Mouse (Mus musculus) liver, postnatal 0 days (tissue): Measurements from ENCODE around the gene Col4a2. TPM values are rescaled to one million over a fixed set of nuclear protein-coding genes. Genes with fewer than 3 reads are reported as not detected.

Source experiments
- ATAC-seq: fragments of 200-750 bp; cut with Nextera tagmentation; 2 replicates; pipeline ENCODE4 v1.8.0; 2017; ENCODE audit warnings: mild to moderate bottlenecking, moderate library complexity
- DNase-seq: peaks from one replicate; pipeline ENCODE4 v3.0.0-alpha.2; 2016
- H3K27ac ChIP-seq: fragments of 300-500 bp; sonication (generic); 2 replicates; pipeline ENCODE4 v1.5.1; 2014; ENCODE audit warnings: antibody characterized with exemption, moderate library complexity, mild to moderate bottlenecking, low read depth
- H3K27me3 ChIP-seq: fragments of 300-500 bp; sonication (generic); 2 replicates; pipeline ENCODE4 v1.6.1; 2014; ENCODE audit warnings: low read length, control low read depth, mixed read lengths; ENCODE audit not compliant: insufficient read depth
- H3K36me3 ChIP-seq: fragments of 300-500 bp; sonication (generic); replicated peaks from 2 replicates; pipeline ENCODE4 v1.6.1; 2014; ENCODE audit warnings: mild to moderate bottlenecking, control low read depth, low read length, moderate library complexity, mixed read lengths; ENCODE audit not compliant: insufficient read depth
- H3K4me1 ChIP-seq: fragments of 300-500 bp; sonication (generic); 2 replicates; pipeline ENCODE4 v1.6.1; 2014; ENCODE audit warnings: antibody characterized with exemption, mild to moderate bottlenecking, control low read depth; ENCODE audit not compliant: insufficient read depth
- H3K4me2 ChIP-seq: fragments of 300-500 bp; sonication (generic); 2 replicates; pipeline ENCODE4 v1.6.1; 2014; ENCODE audit warnings: low read depth, mild to moderate bottlenecking, low read length, moderate library complexity, mixed read lengths
- H3K4me3 ChIP-seq: fragments of 300-500 bp; sonication (generic); 2 replicates; pipeline ENCODE4 v1.5.1; 2014; ENCODE audit warnings: low read depth, low read length
- H3K9ac ChIP-seq: fragments of 300-500 bp; sonication (generic); replicated peaks from 2 replicates; pipeline ENCODE4 v1.6.1; 2014; ENCODE audit warnings: mild to moderate bottlenecking, moderate library complexity
- H3K9me3 ChIP-seq: fragments of 300-500 bp; sonication (generic); 2 replicates; pipeline ENCODE4 v1.6.1; 2016; ENCODE audit warnings: mild to moderate bottlenecking, control low read depth, low read length, mixed read lengths
- CTCF ChIP-seq: sonication (generic); IDR thresholded peaks from 2 replicates; pipeline ENCODE4 v1.5.1; 2016; ENCODE audit warnings: antibody characterized with exemption, low read depth
- EP300 ChIP-seq: IDR thresholded peaks from 2 replicates; pipeline ENCODE4 v1.6.1; 2016; ENCODE audit warnings: antibody characterized with exemption, low read depth, mild to moderate bottlenecking
- WGBS: fragments of 180-500 bp; shearing (Covaris S2); extraction: QIAGEN DNeasy Blood & Tissue Kit; methylation state at CpG from one replicate; pipeline ENCODE4 v1.1.7; 2014; ENCODE audit not compliant: insufficient replicate concordance; 5-methylcytosine and 5-hydroxymethylcytosine counted together
- polyA plus RNA-seq: library from polyadenylated mRNA; unstranded; fragments of >200 nt; fragmentation: Nextera tagmentation; extraction: Ambion mirVana; gene quantifications from 2 replicates; pipeline ENCODE4 v1.2.1, GENCODE M21; 2015

The Col4a2 gene
- polyA plus RNA-seq, 1 experiment from 2014 or later, result 9.7 TPM

DNA sequence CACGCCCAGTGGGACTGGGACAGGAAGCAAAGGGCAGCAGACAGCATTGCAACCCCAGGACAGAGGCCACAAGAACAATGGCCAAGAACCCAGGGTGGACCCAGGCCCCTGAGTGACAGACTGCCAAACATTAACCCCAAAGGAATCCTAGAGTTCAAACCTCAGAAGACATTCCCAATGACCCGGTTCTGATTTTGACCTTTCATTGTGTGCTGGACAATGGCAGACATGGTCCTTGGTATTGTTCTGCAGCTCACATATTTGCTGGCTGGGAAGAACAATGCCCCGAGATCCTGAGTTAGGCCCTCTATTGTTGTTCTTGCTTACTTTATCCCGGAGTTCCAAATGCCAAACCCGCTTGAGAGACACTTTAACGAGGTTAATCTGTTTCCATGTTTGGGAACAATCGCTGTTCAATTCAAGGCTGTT, 4.0 kb upstream of the Col4a2 start:
- no peak for DNase-seq
- Histone ChIP-seq H3K4me1 (peaks cover 11% of the 10 kb centered on the region; the same call in 1 of the 2 replicates), H3K9ac (no peak overlapping the region), H3K4me3 (no peak overlapping the region), H3K36me3 (no peaks in the 10 kb centered on the region), H3K9me3 (no peaks in the 10 kb centered on the region), H3K4me2 (no peak overlapping the region), H3K27ac (no peak overlapping the region), H3K27me3 (peaks cover 20% of the 10 kb centered on the region)
- ATAC-seq, result no peak
- 46% methylated on average over 7 of the region's 7 CpGs for WGBS
- TF ChIP-seq CTCF, result no peak
- no peak for TF ChIP-seq EP300

DNA sequence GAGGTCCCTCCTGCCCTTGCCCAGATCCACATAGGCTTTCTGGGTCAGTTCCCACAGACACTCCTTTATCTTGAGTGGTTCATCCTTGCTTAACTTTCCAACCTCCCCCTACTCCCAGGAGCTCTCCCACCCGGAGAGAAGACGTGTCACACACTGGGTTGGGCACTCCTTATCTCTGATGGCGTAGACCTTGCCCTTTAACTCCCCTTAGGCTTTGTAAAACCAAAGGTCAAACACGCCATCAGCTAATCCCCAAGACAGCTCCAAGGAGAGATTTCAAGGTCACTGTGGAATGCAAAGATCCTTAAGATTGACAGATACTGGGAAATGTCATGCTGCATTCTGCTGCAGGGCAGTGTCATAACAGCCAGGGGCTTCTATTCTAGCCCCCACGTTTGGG, 3.4 kb upstream of the Col4a2 start:
- TF ChIP-seq EP300 (no peak), CTCF (no peak)
- Histone ChIP-seq H3K4me3 (no peak overlapping the region), H3K9ac (no peak overlapping the region), H3K4me2 (no peak overlapping the region), H3K36me3 (no peaks in the 10 kb centered on the region), H3K4me1 (peaks cover 11% of the 10 kb centered on the region; the same call in 1 of the 2 replicates), H3K9me3 (no peaks in the 10 kb centered on the region), H3K27me3 (peaks cover 27% of the 10 kb centered on the region), H3K27ac (no peak overlapping the region)
- 47% methylated on average over 5 of the region's 5 CpGs for WGBS
- ATAC-seq (no peak), DNase-seq (no peak)

DNA sequence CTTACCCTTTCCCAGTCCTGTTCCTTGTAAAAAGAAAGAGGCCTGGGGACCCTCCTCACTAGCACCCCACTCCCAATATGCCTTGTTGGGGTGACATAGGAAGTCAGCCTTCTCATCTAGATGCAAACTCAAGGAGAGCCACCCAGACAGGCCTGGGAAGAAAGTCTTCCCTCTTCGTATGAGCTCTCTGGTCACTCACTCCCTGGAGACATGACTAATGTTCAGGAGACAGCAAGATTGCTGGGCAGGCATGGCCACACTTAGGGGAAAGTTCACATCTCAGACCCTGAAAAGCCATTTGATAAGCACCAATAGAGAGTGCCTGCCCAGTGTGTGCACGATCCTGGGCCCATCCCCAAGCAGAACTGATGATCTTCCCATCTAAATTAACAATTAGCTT, 2.6 kb upstream of the Col4a2 start:
- peaks cover 28% of the 10 kb centered on the region for H3K27me3 ChIP-seq
- ATAC-seq, result no peak
- no peak overlapping the region for H3K9ac ChIP-seq
- WGBS, result 63% methylated on average over 2 of the region's 2 CpGs
- H3K9me3 ChIP-seq, result no peaks in the 10 kb centered on the region
- no peak overlapping the region for H3K27ac ChIP-seq
- peak overlapping the region; percentile 2; the same call in 1 of the 2 replicates for H3K4me2 ChIP-seq
- peaks cover 11% of the 10 kb centered on the region; the same call in 1 of the 2 replicates for H3K4me1 ChIP-seq
- no peak for DNase-seq
- no peak for TF ChIP-seq CTCF
- TF ChIP-seq EP300, result no peak
- H3K4me3 ChIP-seq, result no peak overlapping the region
- H3K36me3 ChIP-seq, result no peaks in the 10 kb centered on the region

DNA sequence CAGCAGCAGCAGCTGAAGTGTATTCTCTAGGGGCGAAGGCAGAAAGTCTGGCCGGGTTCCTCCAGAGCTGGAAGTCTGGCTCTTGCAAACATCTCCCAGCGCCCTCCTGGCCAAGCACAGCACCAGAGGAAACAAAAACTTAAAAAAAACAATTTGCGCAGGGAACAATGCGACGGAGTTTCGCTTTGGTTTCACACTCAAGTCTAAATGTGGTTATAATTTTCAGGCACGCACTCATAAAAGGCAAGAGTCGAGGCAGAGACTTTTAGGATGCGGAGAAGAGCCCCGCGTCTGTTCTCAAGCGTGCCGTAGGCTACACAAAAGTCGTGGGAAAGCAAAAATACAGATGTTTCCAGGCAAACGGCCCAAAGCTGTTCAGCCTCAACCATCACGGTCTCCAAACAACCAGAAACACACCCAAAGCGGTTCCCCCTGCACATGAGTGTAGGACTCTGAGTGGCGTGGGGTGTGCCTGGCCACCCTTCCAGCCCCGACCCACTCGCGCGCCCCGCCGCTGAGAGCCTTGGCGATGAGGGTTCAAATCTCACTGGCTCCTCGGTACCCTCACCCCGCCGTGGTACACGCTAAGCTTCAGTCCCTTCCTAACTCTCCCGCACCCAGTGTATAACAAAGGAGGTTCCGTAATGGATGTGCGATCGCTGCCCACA, 790 bp upstream of the Col4a2 start:
- 5% methylated on average over 34 of the region's 34 CpGs for WGBS
- H3K4me2 ChIP-seq, result peak overlapping the region; percentile 78
- no peaks in the 10 kb centered on the region for H3K9me3 ChIP-seq
- no peak for DNase-seq
- 0 out of 2 replicates have a peak, but pooled peaks have one; percentile 5 for ATAC-seq
- peaks cover 28% of the 10 kb centered on the region for H3K27me3 ChIP-seq
- H3K4me1 ChIP-seq, result peaks cover 7% of the 10 kb centered on the region; the same call in 1 of the 2 replicates
- peak overlapping the region; percentile 61 for H3K9ac ChIP-seq
- TF ChIP-seq CTCF (no peak), EP300 (no peak)
- H3K4me3 ChIP-seq, result peak overlapping the region; percentile 56
- H3K36me3 ChIP-seq, result no peaks in the 10 kb centered on the region
- H3K27ac ChIP-seq, result peak overlapping the region; percentile 55

DNA sequence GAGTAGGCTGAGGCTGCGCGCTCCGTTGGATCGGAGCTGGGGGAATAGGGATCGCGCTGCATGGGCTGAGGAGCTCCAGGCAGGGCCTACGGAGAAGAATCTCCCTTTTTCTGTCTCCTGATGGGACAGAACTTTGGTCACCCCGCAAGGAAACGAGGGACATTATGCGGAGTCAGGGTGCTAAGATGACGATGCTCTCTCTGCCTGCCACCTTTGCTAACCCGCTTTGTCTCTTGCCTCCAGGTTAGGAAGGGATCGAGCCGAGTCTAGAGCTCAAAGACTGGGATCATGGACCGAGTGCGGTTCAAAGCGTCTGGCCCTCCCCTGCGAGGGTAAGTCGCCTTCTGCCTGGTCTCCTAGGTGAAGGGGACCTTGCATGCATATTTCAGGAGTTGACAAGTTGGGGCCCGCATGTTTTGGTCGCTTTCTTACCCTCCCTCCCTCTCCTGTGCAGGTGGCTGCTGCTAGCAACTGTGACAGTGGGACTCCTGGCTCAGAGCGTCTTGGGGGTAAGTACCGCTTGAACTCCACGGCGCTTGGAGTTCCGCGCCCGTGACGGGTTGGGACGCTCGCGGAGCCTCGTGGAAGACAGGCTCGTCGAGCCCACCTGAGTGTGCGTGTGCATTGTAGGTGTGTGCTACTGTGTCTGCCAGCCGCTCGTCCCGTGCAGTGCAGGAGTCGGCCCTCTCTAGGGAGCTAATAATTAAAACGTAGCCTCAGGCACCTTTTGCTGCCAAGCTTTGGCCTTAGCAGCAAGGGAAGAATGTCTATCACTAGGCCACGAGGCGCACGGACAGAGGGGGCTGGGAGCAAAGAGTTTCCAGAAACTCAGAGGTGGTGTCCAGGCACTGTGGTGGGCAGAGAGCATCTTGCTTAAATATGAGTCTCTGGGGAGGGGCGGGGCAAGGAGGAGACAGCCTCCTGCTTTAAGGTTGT, 839 bp downstream of the Col4a2 start:
- Histone ChIP-seq H3K4me1 (peaks cover 7% of the 10 kb centered on the region; the same call in 1 of the 2 replicates), H3K27me3 (peaks cover 28% of the 10 kb centered on the region), H3K4me2 (peak overlapping the region; percentile 78), H3K36me3 (no peaks in the 10 kb centered on the region), H3K27ac (no peak overlapping the region), H3K9me3 (no peaks in the 10 kb centered on the region), H3K9ac (peak overlapping the region; percentile 61), H3K4me3 (peak overlapping the region; percentile 56)
- ATAC-seq (peak; percentile 35; the same call in 1 of the 2 replicates), DNase-seq (no peak)
- TF ChIP-seq CTCF (no peak), EP300 (no peak)
- 11% methylated on average over 45 of the region's 45 CpGs for WGBS

DNA sequence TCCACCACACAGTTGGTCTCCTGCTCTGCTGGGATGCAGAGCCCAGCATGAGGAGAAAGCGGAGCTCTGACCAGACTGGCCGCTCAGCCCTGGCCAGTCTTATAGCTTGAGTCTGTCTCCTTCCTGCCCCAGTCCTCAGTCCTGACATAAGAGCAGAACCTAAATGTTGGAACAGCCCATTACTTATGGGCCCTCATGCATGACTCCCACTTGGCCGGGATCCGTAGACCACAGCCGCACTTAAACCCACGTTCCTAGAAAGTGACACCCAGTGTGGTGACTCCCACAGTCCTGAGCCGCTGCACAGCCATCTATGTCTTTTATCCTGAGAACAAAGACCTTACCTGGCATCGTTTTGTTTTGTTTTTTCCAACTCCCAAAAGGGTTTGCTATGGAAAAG, 2.0 kb downstream of the Col4a2 start:
- H3K4me1 ChIP-seq, result peaks cover 4% of the 10 kb centered on the region; the same call in 1 of the 2 replicates
- peaks cover 28% of the 10 kb centered on the region for H3K27me3 ChIP-seq
- H3K9me3 ChIP-seq, result no peaks in the 10 kb centered on the region
- DNase-seq, result no peak
- no peak for ATAC-seq
- no peak for TF ChIP-seq CTCF
- no peak for TF ChIP-seq EP300
- H3K36me3 ChIP-seq, result no peaks in the 10 kb centered on the region
- no peak overlapping the region for H3K4me3 ChIP-seq
- H3K9ac ChIP-seq, result no peak overlapping the region
- 80% methylated on average over 8 of the region's 8 CpGs for WGBS
- no peak overlapping the region for H3K27ac ChIP-seq
- 0 out of 2 replicates have a peak overlapping the region, but pooled peaks have one; percentile 78 for H3K4me2 ChIP-seq
